Mouse (Mus musculus): ENCODE data around the gene Taar1.

The Taar1 gene

GRCm38 (mm10) chr10:23920056-23920455 lies at the start of gene Taar1:
Gene Taar1 (plus strand): TSS chr10:23920356.
- no peak for DNase-seq (ENCODE audit: low read depth, low spot score)

GRCm38 (mm10) chr10:23880695-23881094 lies 39.5 kb upstream of the Taar1 start:
- no peak for DNase-seq (ENCODE audit: low read depth, low spot score)

- no peak for DNase-seq (ENCODE audit: low read depth, low spot score)
These were observed 35.2 kb upstream of the Taar1 start for GRCm38 (mm10) chr10:23884910-23885309.

GRCm38 (mm10) chr10:23886060-23886459 lies 34.1 kb upstream of the Taar1 start:
- no peak for DNase-seq (ENCODE audit: low read depth, low spot score)

- DNase-seq (ENCODE audit: low read depth, low spot score): no peak
These were observed 27.2 kb upstream of the Taar1 start for GRCm38 (mm10) chr10:23892987-23893386.

- no peak for DNase-seq (ENCODE audit: low read depth, low spot score)
These were observed 25.4 kb upstream of the Taar1 start, which contains the start of gene Vnn1 for GRCm38 (mm10) chr10:23894601-23895349. Gene Vnn1 (plus strand): TSS chr10:23894688.

- DNase-seq (ENCODE audit: low read depth, low spot score): no peak
These were observed 24.8 kb upstream of the Taar1 start for GRCm38 (mm10) chr10:23895376-23895775.

GRCm38 (mm10) chr10:23901119-23901518 lies 19.0 kb upstream of the Taar1 start:
- no peak for DNase-seq (ENCODE audit: low read depth, low spot score)

GRCm38 (mm10) chr10:23905661-23906060 lies 14.5 kb upstream of the Taar1 start:
- DNase-seq (ENCODE audit: low read depth, low spot score): no peak

GRCm38 (mm10) chr10:23922468-23922867 lies 2.3 kb downstream of the Taar1 start:
- no peak for DNase-seq (ENCODE audit: low read depth, low spot score)

- DNase-seq (ENCODE audit: low read depth, low spot score): no peak
These were observed 3.8 kb downstream of the Taar1 start for GRCm38 (mm10) chr10:23923941-23924340.

- no peak for DNase-seq (ENCODE audit: low read depth, low spot score)
These were observed 17.5 kb downstream of the Taar1 start for GRCm38 (mm10) chr10:23937613-23938012.

- DNase-seq (ENCODE audit: low read depth, low spot score): no peak
These were observed 18.2 kb downstream of the Taar1 start, which contains the start of gene Taar2 for GRCm38 (mm10) chr10:23938312-23938711. Gene Taar2 (plus strand): TSS chr10:23938572.

- no peak for DNase-seq (ENCODE audit: low read depth, low spot score)
These were observed 22.3 kb downstream of the Taar1 start for GRCm38 (mm10) chr10:23942465-23942864.

GRCm38 (mm10) chr10:23948026-23948425 lies 27.9 kb downstream of the Taar1 start:
- DNase-seq (ENCODE audit: low read depth, low spot score): no peak

GRCm38 (mm10) chr10:23949508-23950005 lies 29.4 kb downstream of the Taar1 start, which contains the start of gene Taar3:
Gene Taar3 (plus strand): TSS chr10:23949558.
- DNase-seq (ENCODE audit: low read depth, low spot score): no peak

GRCm38 (mm10) chr10:23951714-23952113 lies 31.6 kb downstream of the Taar1 start:
- no peak for DNase-seq (ENCODE audit: low read depth, low spot score)

GRCm38 (mm10) chr10:23959071-23959470 lies 38.9 kb downstream of the Taar1 start:
- DNase-seq (ENCODE audit: low read depth, low spot score): no peak

- no peak for DNase-seq (ENCODE audit: low read depth, low spot score)
These were observed 40.3 kb downstream of the Taar1 start, which contains the start of gene Taar4 for GRCm38 (mm10) chr10:23960444-23960915. Gene Taar4 (plus strand): TSS chr10:23960494.

GRCm38 (mm10) chr10:23963444-23963843 lies 43.3 kb downstream of the Taar1 start:
- no peak for DNase-seq (ENCODE audit: low read depth, low spot score)

- no peak for DNase-seq (ENCODE audit: low read depth, low spot score)
These were observed 44.9 kb downstream of the Taar1 start for GRCm38 (mm10) chr10:23964921-23965610.

GRCm38 (mm10) chr10:23970656-23971165 lies 50.6 kb downstream of the Taar1 start, which contains the start of gene Taar5:
Gene Taar5 (plus strand): TSS chr10:23970706.
- no peak for DNase-seq (ENCODE audit: low read depth, low spot score)

Data from retina, postnatal 7 days (tissue).